Mouse (Mus musculus): ENCODE measurements around the gene Tpm1.

Tpm1 gene

GRCm38 (mm10) chr9:66988888-66989414 is 60.3 kb downstream of the Tpm1 start:
- in situ Hi-C loops (cut with MboI, MseI) = no loop called here

- in situ Hi-C loops (cut with MboI, MseI) = no loop called here
These were observed 60.9 kb downstream of the Tpm1 start for GRCm38 (mm10) chr9:66988198-66988887.

GRCm38 (mm10) chr9:66985377-66985776 is 63.8 kb downstream of the Tpm1 start:
- in situ Hi-C loops (cut with MboI, MseI) = no loop called here

DNA sequence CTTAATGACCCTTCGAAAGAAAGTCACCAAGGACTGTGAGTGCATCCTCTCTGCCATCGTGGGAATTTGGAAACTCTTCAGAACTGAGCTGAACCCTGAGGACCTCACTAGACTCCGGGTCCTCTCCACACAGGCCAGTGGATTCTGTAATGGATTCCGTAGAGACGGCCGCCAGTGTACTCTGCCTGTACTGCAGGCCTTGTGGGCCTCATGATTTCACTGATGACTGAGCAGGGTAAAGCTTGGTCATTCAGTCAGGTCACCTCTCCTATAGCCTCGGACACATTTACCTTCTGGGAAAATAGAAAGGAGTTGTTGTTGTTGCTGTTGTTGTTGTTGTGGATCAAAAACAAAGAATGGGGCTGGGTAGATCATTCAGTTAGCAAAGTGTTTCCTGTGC is 67.1 kb downstream of the Tpm1 start:
- in situ Hi-C loops (cut with MboI, MseI) = no loop called here

GRCm38 (mm10) chr9:66980458-66980857 is 68.7 kb downstream of the Tpm1 start:
- in situ Hi-C loops (cut with MboI, MseI) = no loop called here

GRCm38 (mm10) chr9:66978468-66978867 is 70.7 kb downstream of the Tpm1 start:
- in situ Hi-C loops (cut with MboI, MseI) = no loop called here

- in situ Hi-C loops (cut with MboI, MseI) = no loop called here
These were observed 71.2 kb downstream of the Tpm1 start for GRCm38 (mm10) chr9:66977982-66978381.

DNA sequence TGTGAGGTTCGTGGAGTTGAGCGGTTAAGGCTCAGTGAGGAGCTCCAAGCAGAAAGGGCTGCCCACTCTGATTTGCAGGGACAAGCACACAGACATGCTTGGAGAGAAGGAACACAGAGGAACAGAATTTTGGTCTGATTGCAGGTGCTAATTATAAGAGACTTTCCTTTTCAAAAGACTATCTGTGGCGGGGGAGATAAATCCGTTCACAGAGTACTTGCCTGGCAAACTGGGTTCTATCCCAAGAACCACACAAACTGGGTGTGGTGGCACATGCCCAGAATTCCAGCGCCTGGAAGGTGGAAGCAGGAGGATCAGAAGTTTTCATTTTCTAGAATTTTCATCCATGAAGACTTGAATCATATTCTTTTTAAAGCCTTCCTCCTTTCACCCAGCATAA is 72.1 kb downstream of the Tpm1 start:
- in situ Hi-C loops (cut with MboI, MseI) = no loop called here

- in situ Hi-C loops (cut with MboI, MseI) = no loop called here
These were observed 74.0 kb downstream of the Tpm1 start, which contains the start of gene Lactb for GRCm38 (mm10) chr9:66975239-66975645. Gene Lactb (minus strand): TSS chr9:66975484.

DNA sequence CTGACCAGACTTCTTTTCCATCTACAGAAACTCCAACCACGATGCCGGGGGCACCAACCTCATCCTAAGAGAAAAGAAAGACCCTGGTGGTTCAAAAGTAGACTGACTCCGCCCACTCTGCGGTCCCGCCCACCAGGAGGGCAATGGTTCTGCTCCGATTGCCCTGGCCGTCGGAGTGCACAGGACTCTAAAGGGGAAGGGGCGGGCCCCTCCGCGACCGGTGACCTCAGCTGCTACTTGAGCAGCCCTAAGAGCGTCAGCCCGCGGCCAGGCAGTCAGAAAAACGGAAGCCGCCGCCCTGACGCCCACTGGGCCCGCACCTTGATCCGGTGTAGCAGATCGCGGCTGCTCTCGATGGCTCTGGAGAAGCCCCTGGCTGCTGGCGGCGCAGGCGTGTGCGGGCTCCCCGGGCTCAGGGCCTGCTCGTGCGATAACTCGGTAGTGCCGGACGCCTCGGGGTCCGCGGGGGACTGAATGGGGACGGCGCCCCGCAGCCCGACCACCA is 74.4 kb downstream of the Tpm1 start:
- in situ Hi-C loops (cut with MboI, MseI) = no loop called here

Measured in T-helper 2 cell (primary cell).